Mouse (Mus musculus) heart, embryonic 15.5 days (tissue): ENCODE results near the gene Olfr1537. TPM values are rescaled to one million over a fixed set of nuclear protein-coding genes. Genes with fewer than 3 reads are reported as not detected.

Experiments
- ATAC-seq: fragments of 200-750 bp; cut with Nextera tagmentation; replicated peaks from 2 replicates; pipeline ENCODE4 v1.8.0; 2017; ENCODE audit warnings: low read depth, moderate TSS enrichment; ENCODE audit not compliant: insufficient number of reproducible peaks, insufficient read depth, low FRiP score
- H3K27ac ChIP-seq: fragments of 300-500 bp; sonication (generic); 2 replicates; pipeline ENCODE4 v1.5.1; 2015; ENCODE audit warnings: mild to moderate bottlenecking, inconsistent platforms
- H3K27me3 ChIP-seq: fragments of 300-500 bp; sonication (generic); 2 replicates; pipeline ENCODE4 v1.6.1; 2015; ENCODE audit warnings: inconsistent platforms
- H3K36me3 ChIP-seq: fragments of 300-500 bp; sonication (generic); 2 replicates; pipeline ENCODE4 v1.6.1; 2015; ENCODE audit warnings: mild to moderate bottlenecking, inconsistent platforms
- H3K4me1 ChIP-seq: fragments of 300-500 bp; sonication (generic); replicated peaks from 2 replicates; pipeline ENCODE4 v1.6.1; 2015; ENCODE audit warnings: inconsistent platforms
- H3K4me2 ChIP-seq: fragments of 300-500 bp; sonication (generic); 2 replicates; pipeline ENCODE4 v1.6.1; 2015; ENCODE audit warnings: inconsistent platforms, mild to moderate bottlenecking, moderate library complexity
- H3K4me3 ChIP-seq: fragments of 300-500 bp; sonication (generic); 2 replicates; pipeline ENCODE4 v1.5.1; 2015; ENCODE audit warnings: mild to moderate bottlenecking, inconsistent platforms
- H3K9ac ChIP-seq: fragments of 300-500 bp; sonication (generic); 2 replicates; pipeline ENCODE4 v1.6.1; 2015; ENCODE audit warnings: mild to moderate bottlenecking, inconsistent platforms
- H3K9me3 ChIP-seq: fragments of 300-500 bp; sonication (generic); replicated peaks from 2 replicates; pipeline ENCODE4 v1.6.1; 2016; ENCODE audit warnings: inconsistent platforms
- WGBS: fragments of 180-500 bp; shearing (Covaris S2); methylation state at CpG from one replicate; pipeline ENCODE4 v1.1.7; 2015; ENCODE audit warnings: mixed read lengths; 5-methylcytosine and 5-hydroxymethylcytosine counted together
- polyA plus RNA-seq: library from polyadenylated mRNA; unstranded; fragments of >200 nt; fragmentation: Nextera tagmentation; extraction: Ambion mirVana; gene quantifications from 2 replicates; pipeline ENCODE4 v1.2.1, GENCODE M21; 2015

The Olfr1537 gene
- not detected in 2 replicates for polyA plus RNA-seq

- Histone ChIP-seq H3K9me3 (no peaks in the 10 kb centered on the region), H3K4me3 (no peak within 1 kb of the TSS), H3K4me1 (no peaks in the 10 kb centered on the region), H3K27ac (no peak within 1 kb of the TSS), H3K4me2 (no peak within 1 kb of the TSS), H3K36me3 (no peaks in the 10 kb centered on the region), H3K9ac (no peak within 1 kb of the TSS), H3K27me3 (no peaks in the 10 kb centered on the region)
- 65% methylated on average over 1 of the region's 1 CpGs for WGBS
- no peak for ATAC-seq
Observed at GRCm38 (mm10) chr9:39249894-39250293, at the start of gene Olfr1537. Gene Olfr1537 (minus strand): TSS chr9:39249994.

- no peak for ATAC-seq
- Histone ChIP-seq H3K27ac (no peak overlapping the region), H3K4me1 (no peaks in the 10 kb centered on the region), H3K4me2 (no peak overlapping the region), H3K9me3 (no peaks in the 10 kb centered on the region), H3K9ac (no peak overlapping the region), H3K36me3 (no peaks in the 10 kb centered on the region), H3K4me3 (no peak overlapping the region), H3K27me3 (no peaks in the 10 kb centered on the region)
- 75% methylated on average over 2 of the region's 2 CpGs for WGBS
Observed at GRCm38 (mm10) chr9:39287136-39287535, 37.3 kb upstream of the Olfr1537 start.

- Histone ChIP-seq H3K4me2 (no peak within 1 kb of the TSS), H3K27me3 (no peaks in the 10 kb centered on the region), H3K4me1 (no peaks in the 10 kb centered on the region), H3K27ac (no peak within 1 kb of the TSS), H3K4me3 (no peak within 1 kb of the TSS), H3K9ac (no peak within 1 kb of the TSS), H3K9me3 (no peaks in the 10 kb centered on the region), H3K36me3 (no peaks in the 10 kb centered on the region)
- 73% methylated on average over 3 of the region's 3 CpGs for whole genome bisulfite sequencing
- ATAC-seq: no peak
Observed at GRCm38 (mm10) chr9:39276718-39277117, 26.9 kb upstream of the Olfr1537 start, which contains the start of gene Olfr945. Gene Olfr945 (minus strand): TSS chr9:39276818.

- Histone ChIP-seq H3K36me3 (no peaks in the 10 kb centered on the region), H3K9me3 (no peaks in the 10 kb centered on the region), H3K4me1 (no peaks in the 10 kb centered on the region), H3K27ac (no peak within 1 kb of the TSS), H3K4me2 (no peak within 1 kb of the TSS), H3K4me3 (no peak within 1 kb of the TSS), H3K27me3 (no peaks in the 10 kb centered on the region), H3K9ac (no peak within 1 kb of the TSS)
- ATAC-seq: no peak
Observed at GRCm38 (mm10) chr9:39201620-39202019, 48.2 kb downstream of the Olfr1537 start, which contains the start of gene Olfr944. Gene Olfr944 (plus strand): TSS chr9:39201920.

Other genes with a start within 250 kb of the Olfr1537 start
- gene Olfr146, start 226.6 kb downstream of the Olfr1537 start, polyA plus RNA-seq: not detected in 2 replicates
- gene Olfr937, start 185.0 kb downstream of the Olfr1537 start, polyA plus RNA-seq: not detected in 2 replicates
- not detected in 2 replicates for gene Olfr938, start 171.1 kb downstream of the Olfr1537 start, polyA plus RNA-seq
- gene Olfr27, start 121.9 kb downstream of the Olfr1537 start, polyA plus RNA-seq: not detected in 2 replicates
- not detected in 2 replicates for gene Olfr943, start 83.7 kb downstream of the Olfr1537 start, polyA plus RNA-seq
- gene Olfr944, start 48.1 kb downstream of the Olfr1537 start, polyA plus RNA-seq: not detected in 2 replicates
- not detected in 2 replicates for gene Olfr945, start 26.8 kb upstream of the Olfr1537 start, polyA plus RNA-seq
- not detected in 2 replicates for gene Olfr948, start 76.1 kb upstream of the Olfr1537 start, polyA plus RNA-seq
- not detected in 2 replicates for gene Olfr951, start 137.4 kb upstream of the Olfr1537 start, polyA plus RNA-seq
- not detected in 2 replicates for gene Olfr952, start 177.2 kb upstream of the Olfr1537 start, polyA plus RNA-seq
- gene Olfr954, start 206.7 kb upstream of the Olfr1537 start, polyA plus RNA-seq: not detected in 2 replicates
- not detected in 2 replicates for gene Olfr955, start 221.9 kb upstream of the Olfr1537 start, polyA plus RNA-seq
- not detected in 2 replicates for gene Olfr44, start 244.0 kb upstream of the Olfr1537 start, polyA plus RNA-seq